Mouse (Mus musculus) midbrain, postnatal 0 days (tissue): ENCODE data around the gene Plxdc2. TPM values are rescaled to one million over a fixed set of nuclear protein-coding genes. Genes with fewer than 3 reads are reported as not detected.

Source experiments
- ATAC-seq: fragments of 200-750 bp; cut with Nextera tagmentation; 2 replicates; pipeline ENCODE4 v1.8.0; 2017; ENCODE audit warnings: moderate number of reproducible peaks, mild to moderate bottlenecking, moderate TSS enrichment, moderate library complexity; ENCODE audit not compliant: low FRiP score
- DNase-seq: peaks from one replicate; pipeline ENCODE4 v3.0.0-alpha.2; 2015; ENCODE audit warnings: low spot score
- H3K27ac ChIP-seq: fragments of 300-500 bp; sonication (generic); 2 replicates; pipeline ENCODE4 v1.5.1; 2014; ENCODE audit warnings: low read depth, mild to moderate bottlenecking, low read length, mixed read lengths
- H3K27me3 ChIP-seq: fragments of 300-500 bp; sonication (generic); 2 replicates; pipeline ENCODE4 v1.6.1; 2014; ENCODE audit warnings: low read length, control low read depth, mixed read lengths; ENCODE audit not compliant: insufficient read depth
- H3K36me3 ChIP-seq: fragments of 300-500 bp; sonication (generic); 2 replicates; pipeline ENCODE4 v1.6.1; 2014; ENCODE audit warnings: low read length, control low read depth, mixed read lengths; ENCODE audit not compliant: insufficient read depth
- H3K4me1 ChIP-seq: fragments of 300-500 bp; sonication (generic); 2 replicates; pipeline ENCODE4 v1.6.1; 2014; ENCODE audit warnings: mild to moderate bottlenecking, control low read depth, antibody characterized with exemption, low read length, mixed read lengths; ENCODE audit not compliant: insufficient read depth
- H3K4me2 ChIP-seq: fragments of 300-500 bp; sonication (generic); 2 replicates; pipeline ENCODE4 v1.6.1; 2014; ENCODE audit warnings: low read depth, mild to moderate bottlenecking, low read length, mixed read lengths; ENCODE audit not compliant: poor library complexity, severe bottlenecking
- H3K4me3 ChIP-seq: fragments of 300-500 bp; sonication (generic); 2 replicates; pipeline ENCODE4 v1.5.1; 2014; ENCODE audit warnings: low read depth, mild to moderate bottlenecking, low read length, moderate library complexity
- H3K9ac ChIP-seq: fragments of 300-500 bp; sonication (generic); replicated peaks from 2 replicates; pipeline ENCODE4 v1.6.1; 2014; ENCODE audit warnings: mild to moderate bottlenecking, low read length, moderate library complexity, mixed read lengths; ENCODE audit not compliant: poor library complexity, severe bottlenecking
- H3K9me3 ChIP-seq: fragments of 300-500 bp; sonication (generic); 2 replicates; pipeline ENCODE4 v1.6.1; 2016; ENCODE audit warnings: low read length, control low read depth
- CTCF ChIP-seq: IDR thresholded peaks from 2 replicates; pipeline ENCODE4 v1.5.1; 2016; ENCODE audit warnings: antibody characterized with exemption, mild to moderate bottlenecking
- WGBS: fragments of 180-500 bp; shearing (Covaris S2); extraction: QIAGEN DNeasy Blood & Tissue Kit; methylation state at CpG from one replicate; pipeline ENCODE4 v1.1.7; 2014; 5-methylcytosine and 5-hydroxymethylcytosine counted together
- polyA plus RNA-seq: library from polyadenylated mRNA; unstranded; fragments of >200 nt; fragmentation: Nextera tagmentation; extraction: Ambion mirVana; gene quantifications from 2 replicates; pipeline ENCODE4 v1.2.1, GENCODE M21; 2015
- total RNA-seq: library from RNA; depleted of rRNA; stranded (reverse); fragments of >200 nt; gene quantifications from 2 replicates; pipeline ENCODE4 v1.2.3, GENCODE M21; 2014

The Plxdc2 gene
- total and polyA plus RNA-seq, 2 experiments from 2014 or later: 29.0 TPM

- no peak overlapping the region for H3K9ac ChIP-seq
- no peaks in the 10 kb centered on the region for H3K27me3 ChIP-seq
- no peak overlapping the region for H3K4me2 ChIP-seq
- DNase-seq (no peak), ATAC-seq (no peak)
- no peak for TF ChIP-seq CTCF
- no peak overlapping the region for H3K4me3 ChIP-seq
- H3K36me3 ChIP-seq: no peaks in the 10 kb centered on the region
- H3K4me1 ChIP-seq: no peaks in the 10 kb centered on the region
- H3K27ac ChIP-seq: no peak overlapping the region
- H3K9me3 ChIP-seq: no peaks in the 10 kb centered on the region
- 96% methylated on average over 2 of the region's 2 CpGs for WGBS
Measured at GRCm38 (mm10) chr2:16568263-16568662, 212.2 kb downstream of the Plxdc2 start.

GRCm38 (mm10) chr2:16571169-16571751, 215.2 kb downstream of the Plxdc2 start:
- Histone ChIP-seq H3K4me3 (no peak overlapping the region), H3K27me3 (no peaks in the 10 kb centered on the region), H3K36me3 (no peaks in the 10 kb centered on the region), H3K9me3 (no peaks in the 10 kb centered on the region), H3K4me1 (no peaks in the 10 kb centered on the region), H3K4me2 (no peak overlapping the region), H3K9ac (no peak overlapping the region), H3K27ac (no peak overlapping the region)
- DNase-seq: no peak
- no peak for TF ChIP-seq CTCF
- 80% methylated on average over 13 of the region's 13 CpGs for WGBS
- no peak; the same call in 1 of the 2 replicates for ATAC-seq

- H3K27me3 ChIP-seq: no peaks in the 10 kb centered on the region
- no peaks in the 10 kb centered on the region for H3K9me3 ChIP-seq
- no peak overlapping the region for H3K4me3 ChIP-seq
- H3K4me2 ChIP-seq: no peak overlapping the region
- no peaks in the 10 kb centered on the region for H3K4me1 ChIP-seq
- H3K9ac ChIP-seq: no peak overlapping the region
- no peak for TF ChIP-seq CTCF
- H3K27ac ChIP-seq: no peak overlapping the region
- DNase-seq (no peak), ATAC-seq (no peak)
- no peaks in the 10 kb centered on the region for H3K36me3 ChIP-seq
Measured at GRCm38 (mm10) chr2:16576566-16576965, 220.5 kb downstream of the Plxdc2 start.

GRCm38 (mm10) chr2:16578153-16578552, 222.0 kb downstream of the Plxdc2 start:
- H3K9ac ChIP-seq: no peak overlapping the region
- no peaks in the 10 kb centered on the region for H3K36me3 ChIP-seq
- TF ChIP-seq CTCF: no peak
- H3K27me3 ChIP-seq: no peaks in the 10 kb centered on the region
- ATAC-seq (no peak), DNase-seq (no peak)
- no peak overlapping the region for H3K4me3 ChIP-seq
- no peak overlapping the region for H3K4me2 ChIP-seq
- no peak overlapping the region for H3K27ac ChIP-seq
- no peaks in the 10 kb centered on the region for H3K9me3 ChIP-seq
- WGBS: 86% methylated on average over 1 of the region's 1 CpGs
- no peaks in the 10 kb centered on the region for H3K4me1 ChIP-seq

GRCm38 (mm10) chr2:16588546-16588945, 232.4 kb downstream of the Plxdc2 start:
- H3K27ac ChIP-seq: no peak overlapping the region
- no peaks in the 10 kb centered on the region for H3K4me1 ChIP-seq
- H3K9me3 ChIP-seq: no peaks in the 10 kb centered on the region
- TF ChIP-seq CTCF: no peak
- no peak overlapping the region for H3K9ac ChIP-seq
- no peaks in the 10 kb centered on the region for H3K36me3 ChIP-seq
- no peak overlapping the region for H3K4me3 ChIP-seq
- no peak for DNase-seq
- no peak for ATAC-seq
- H3K27me3 ChIP-seq: no peaks in the 10 kb centered on the region
- no peak overlapping the region for H3K4me2 ChIP-seq

GRCm38 (mm10) chr2:16595451-16595850, 239.3 kb downstream of the Plxdc2 start:
- no peak for ATAC-seq
- DNase-seq: no peak
- 79% methylated on average over 1 of the region's 1 CpGs for WGBS
- Histone ChIP-seq H3K4me3 (no peak overlapping the region), H3K9ac (no peak overlapping the region), H3K27ac (no peak overlapping the region), H3K36me3 (no peaks in the 10 kb centered on the region), H3K4me2 (no peak overlapping the region), H3K27me3 (no peaks in the 10 kb centered on the region), H3K4me1 (no peaks in the 10 kb centered on the region), H3K9me3 (no peaks in the 10 kb centered on the region)
- TF ChIP-seq CTCF: no peak
